Mouse (Mus musculus) C2C12 (cell line): Measurements from ENCODE around the gene Timm44.

ENCODE experiments used
- CTCF ChIP-seq: IDR thresholded peaks from one replicate; pipeline ENCODE4 v1.5.1; 2011; ENCODE audit not compliant: control insufficient read depth, insufficient read depth, insufficient read length
- FOSL1 ChIP-seq: IDR thresholded peaks from one replicate; pipeline ENCODE4 v1.8.0; 2011; ENCODE audit warnings: mild to moderate bottlenecking, low read length; ENCODE audit not compliant: poor library complexity, insufficient read depth, severe bottlenecking
- USF1 ChIP-seq: IDR thresholded peaks from one replicate; pipeline ENCODE4 v1.6.1; 2011; ENCODE audit warnings: low read depth, mild to moderate bottlenecking, control low read depth, moderate library complexity

- no peak for TF ChIP-seq FOSL1
- no peak for TF ChIP-seq USF1
- no peak for TF ChIP-seq CTCF
Observed at GRCm38 (mm10) chr8:4226739-4227347, 48.9 kb downstream of the Timm44 start, which contains the start of gene Lrrc8e.
